Mouse (Mus musculus) brain, embryonic 14.5 days (tissue): ENCODE measurements at regions not wholly inside any gene's neighbourhood (a gene's known extent, or its start where the extent isn't known, plus 50 kb on each side); places are given as distances from the start of the nearest gene placed in this dataset.
"Not testable (repeated sequence)": the region's sequence is repeated elsewhere in the genome, so short reads cannot be mapped to it uniquely, and the experiment has no call there.

Source experiments
- CTCF ChIP-seq: fragments of 200-500 bp; IDR thresholded peaks from 2 replicates; pipeline ENCODE4 v1.5.1; 2012; ENCODE audit warnings: inconsistent platforms, mild to moderate bottlenecking, moderate library complexity, borderline replicate concordance; ENCODE audit not compliant: insufficient read depth, insufficient read length; ENCODE audit errors: extremely low read depth
- POLR2A ChIP-seq: fragments of 200-500 bp; IDR thresholded peaks from 2 replicates; pipeline ENCODE4 v1.6.1; 2012; ENCODE audit warnings: mild to moderate bottlenecking, inconsistent platforms, borderline replicate concordance; ENCODE audit not compliant: poor library complexity, insufficient read depth, insufficient read length, severe bottlenecking; ENCODE audit errors: extremely low read depth

- TF ChIP-seq POLR2A, CTCF: not testable (repeated sequence)
Observed at GRCm38 (mm10) chr13:10950658-10951057, 590.0 kb upstream of the Chrm3 start.
